Mouse (Mus musculus): ENCODE results near the gene Rps19bp1.

Gene Rps19bp1

GRCm38 (mm10) chr15:80263610-80264575 lies at the start of gene Rps19bp1:
Gene Rps19bp1, minus strand, starts transcription at chr15:80264315.
- peak; percentile 91 for DNase-seq

- no peak for DNase-seq
These were observed 42.0 kb upstream of the Rps19bp1 start for GRCm38 (mm10) chr15:80306146-80306545.

- no peak for DNase-seq
These were observed 40.1 kb upstream of the Rps19bp1 start for GRCm38 (mm10) chr15:80304188-80304587.

- peak; percentile 84 for DNase-seq
These were observed 39.7 kb upstream of the Rps19bp1 start for GRCm38 (mm10) chr15:80303779-80304178.

GRCm38 (mm10) chr15:80297146-80297545 lies 33.0 kb upstream of the Rps19bp1 start:
- no peak for DNase-seq

GRCm38 (mm10) chr15:80289436-80289835 lies 25.3 kb upstream of the Rps19bp1 start:
- peak; percentile 83 for DNase-seq

- DNase-seq, result peak; percentile 32
These were observed 23.9 kb upstream of the Rps19bp1 start for GRCm38 (mm10) chr15:80288036-80288435.

GRCm38 (mm10) chr15:80286851-80287415 lies 22.8 kb upstream of the Rps19bp1 start, which contains the start of gene Cacna1i:
Gene Cacna1i, plus strand, starts transcription at chr15:80287238.
- DNase-seq, result peak; percentile 74

- no peak for DNase-seq
These were observed 16.5 kb upstream of the Rps19bp1 start for GRCm38 (mm10) chr15:80280646-80281045.

GRCm38 (mm10) chr15:80279053-80279452 lies 14.9 kb upstream of the Rps19bp1 start:
- DNase-seq, result no peak

GRCm38 (mm10) chr15:80278121-80278759 lies 14.1 kb upstream of the Rps19bp1 start:
- DNase-seq, result peak; percentile 91

- DNase-seq, result no peak
These were observed 13.5 kb upstream of the Rps19bp1 start for GRCm38 (mm10) chr15:80277625-80278024.

- DNase-seq, result no peak
These were observed 13.0 kb upstream of the Rps19bp1 start for GRCm38 (mm10) chr15:80277107-80277506.

GRCm38 (mm10) chr15:80271858-80272396 lies 7.8 kb upstream of the Rps19bp1 start:
- no peak for DNase-seq

- peak; percentile 85 for DNase-seq
These were observed 2.2 kb upstream of the Rps19bp1 start for GRCm38 (mm10) chr15:80266281-80266680.

GRCm38 (mm10) chr15:80261100-80261499 lies 3.0 kb downstream of the Rps19bp1 start:
- no peak for DNase-seq

GRCm38 (mm10) chr15:80260677-80261076 lies 3.4 kb downstream of the Rps19bp1 start:
- DNase-seq, result peak; percentile 83

GRCm38 (mm10) chr15:80259406-80260045 lies 4.6 kb downstream of the Rps19bp1 start:
- no peak for DNase-seq

GRCm38 (mm10) chr15:80258240-80259170 lies 5.6 kb downstream of the Rps19bp1 start:
- no peak for DNase-seq

GRCm38 (mm10) chr15:80257602-80258239 lies 6.4 kb downstream of the Rps19bp1 start:
- no peak for DNase-seq

Data from right cerebral cortex, adult 18-20 months (tissue).